Mouse (Mus musculus): ENCODE measurements around the gene Syngr4.

DNA sequence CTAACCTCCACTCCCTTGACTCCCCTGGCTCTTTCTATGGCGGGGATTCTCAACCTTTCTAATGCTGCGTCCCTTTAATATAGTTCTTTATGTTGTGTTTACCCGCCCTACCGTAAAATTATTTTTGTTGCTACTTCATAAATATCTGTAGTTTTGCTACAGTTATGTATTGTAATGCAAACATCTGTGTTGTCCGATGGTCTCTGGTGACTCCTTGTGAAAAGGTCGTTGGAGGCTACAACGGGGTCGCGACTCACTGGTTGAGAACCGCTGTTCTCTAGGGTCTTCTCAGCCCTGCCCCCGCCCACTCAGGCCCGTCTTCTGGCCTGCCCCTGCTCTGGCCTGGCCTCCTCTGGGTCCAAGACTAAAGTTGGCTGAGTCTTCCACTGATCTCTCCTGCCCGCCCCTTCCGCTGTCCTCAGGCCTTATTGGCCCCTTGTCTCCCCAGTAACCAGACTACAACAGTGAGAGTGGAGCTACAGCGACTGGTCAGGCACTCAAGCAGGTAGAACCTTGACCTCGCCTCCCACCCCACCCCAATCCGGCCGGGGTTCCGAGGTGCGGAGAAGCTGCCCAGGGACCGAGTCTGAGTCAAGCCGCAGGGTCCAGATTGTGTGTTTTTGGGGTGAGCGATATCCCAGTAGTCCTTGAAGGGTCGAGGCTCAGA is 27.4 kb upstream of the Syngr4 start, which contains the start of gene Ccdc114:
- peak; percentile 39 for TF ChIP-seq POLR2A (IDR thresholded peaks at IDR 0.05; ENCODE audit: low read depth, low read length)
- TF ChIP-seq CTCF (IDR thresholded peaks at IDR 0.05; ENCODE audit: extremely low read depth, insufficient read depth, insufficient read length, insufficient replicate concordance), result no peak

Measured in spleen, adult 2 months (tissue).